In the genomic region with DNA sequence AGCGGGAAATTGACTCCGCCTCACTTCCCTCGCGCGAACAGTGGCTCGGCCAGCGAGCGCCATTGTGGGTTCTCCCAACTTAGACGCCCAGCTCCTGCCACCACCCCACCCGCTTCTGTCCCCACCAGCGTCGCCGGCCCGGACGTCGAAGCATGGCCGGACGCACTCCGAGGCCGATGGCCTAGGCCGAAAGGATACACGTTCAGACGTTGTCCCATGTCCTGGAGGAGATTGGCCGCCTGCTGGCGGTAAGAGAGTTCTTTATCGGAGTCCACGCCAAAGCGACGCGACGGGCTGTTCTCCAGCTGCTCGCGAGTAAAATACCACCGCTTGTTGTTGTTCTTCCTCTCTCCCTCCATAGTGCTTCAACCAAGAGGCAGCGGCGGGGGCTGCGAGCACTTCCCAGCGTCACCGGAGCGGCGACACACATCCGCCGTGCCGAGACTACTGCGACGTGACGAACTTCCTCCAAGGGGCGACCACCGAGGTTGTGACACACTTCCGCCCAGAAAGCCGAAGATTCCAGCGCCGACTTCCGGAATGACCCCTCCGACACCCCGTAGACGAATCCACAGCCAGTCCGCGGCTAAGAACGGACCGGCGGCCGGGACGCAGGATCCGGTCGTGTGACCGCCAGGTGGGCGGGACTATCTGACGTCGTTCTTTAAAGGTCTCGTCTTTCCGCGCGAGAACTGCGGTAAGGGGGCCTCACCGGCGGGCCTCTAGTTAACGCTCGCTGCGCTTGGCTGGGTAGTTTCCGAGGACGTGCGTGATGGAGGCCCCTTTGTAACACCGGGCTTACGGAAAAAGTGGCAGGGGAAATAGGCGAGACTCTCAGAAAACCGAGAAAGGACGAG, we compare ENCODE assay signal across 7 mouse cellular contexts. TPM values are rescaled to one million over a fixed set of nuclear protein-coding genes. Genes with fewer than 3 reads are reported as not detected.
DNase-seq lines count a peak whose midpoint lies in the region; ATAC-seq lines count a peak whose summit lies in the region.

No protein-coding gene starts in this region.

- H3K36me3 ChIP-seq in intestine, embryonic 15.5 days: no peaks in the 10 kb centered on the region
- peaks cover 35% of the 10 kb centered on the region for H3K36me3 ChIP-seq in midbrain, embryonic 10.5 days

- ATAC-seq in intestine, embryonic 15.5 days: peak; percentile 96

- H3K4me2 ChIP-seq in intestine, embryonic 15.5 days (replicated peaks): peak overlapping the region; percentile 68

- H3K4me1 ChIP-seq in intestine, embryonic 15.5 days (replicated peaks): peaks cover 17% of the 10 kb centered on the region
- peaks cover 33% of the 10 kb centered on the region for H3K4me1 ChIP-seq in midbrain, embryonic 10.5 days

- WGBS in intestine, embryonic 15.5 days: under 1% methylated on average over 88 of the region's 88 CpGs
- under 1% methylated on average over 88 of the region's 88 CpGs for WGBS in midbrain, embryonic 10.5 days

- peak overlapping the region; percentile 90 for H3K4me3 ChIP-seq in intestine, embryonic 15.5 days (replicated peaks)
- peak overlapping the region; percentile 89 for H3K4me3 ChIP-seq in midbrain, embryonic 10.5 days

- peak overlapping the region; percentile 97 for H3K9ac ChIP-seq in intestine, embryonic 15.5 days

- H3K27ac ChIP-seq in intestine, embryonic 15.5 days: peak overlapping the region; percentile 96
- peak overlapping the region; percentile 94 for H3K27ac ChIP-seq in midbrain, embryonic 10.5 days (replicated peaks)

- DNase-seq in adrenal gland, adult 2 months: peak; percentile 100
- DNase-seq in embryo, embryonic 11.5 days (ENCODE audit: low read depth, low spot score): peak; percentile 98
- peak; percentile 98 to 99 for DNase-seq in gastrocnemius, postnatal 36 days
- DNase-seq in left cerebral cortex, postnatal 25 days (ENCODE audit: low spot score in 2 of 2): peak; percentile 100
- peak; percentile 100 for DNase-seq in midbrain, embryonic 10.5 days (ENCODE audit: low spot score)
- peak; percentile 98 for DNase-seq in right cerebral cortex, postnatal 4 days

- intact Hi-C loops in gastrocnemius, postnatal 36 days (cut with DNase I): loop anchor here (5.0 kb wide), 2 partner anchors 35 to 55 kb away; partner anchors contain the start of gene Kansl2
- intact Hi-C loops in left cerebral cortex, postnatal 25 days (cut with DNase I): loop anchor here (5.0 kb wide), 1 partner anchor 35 kb away; the partner anchor contains the start of gene Kansl2

- no peaks in the 10 kb centered on the region for H3K9me3 ChIP-seq in intestine, embryonic 15.5 days
- no peaks in the 10 kb centered on the region for H3K9me3 ChIP-seq in midbrain, embryonic 10.5 days (replicated peaks)

- H3K27me3 ChIP-seq in intestine, embryonic 15.5 days (replicated peaks): no peaks in the 10 kb centered on the region
- no peaks in the 10 kb centered on the region for H3K27me3 ChIP-seq in midbrain, embryonic 10.5 days (ENCODE audit: low read depth, poor library complexity, severe bottlenecking)

RNA-seq across cellular contexts. Expression of gene Ccnt1, which starts 3.2 kb away (rescaled TPM):
- total RNA-seq in adrenal gland, adult 2 months (2021): 10 to 100 TPM; 42.2 to 66.4 TPM
- 3.9 and 5.8 TPM in 2 replicates for polyA plus RNA-seq in adrenal gland, adult 2 months (2012; rRNA removed)
- total RNA-seq in gastrocnemius, postnatal 36 days (2021): 10 to 100 TPM; 12.4 to 17.9 TPM
- polyA plus RNA-seq in intestine, embryonic 15.5 days (2015; fragmentation: Nextera tagmentation; extraction: Ambion mirVana): 42.4 and 44.9 TPM in 2 replicates
- total RNA-seq in left cerebral cortex, postnatal 25 days (2021): 10 to 100 TPM; 45.5 to 45.9 TPM
- 59.0 and 61.3 TPM in 2 replicates for polyA plus RNA-seq in midbrain, embryonic 10.5 days (2016; fragmentation: Nextera tagmentation; extraction: Ambion mirVana)

RNA-seq across cellular contexts. Expression of gene 4930415O20Rik, which starts 3.3 kb away (rescaled TPM):
- under 1 TPM; 0.58 to 0.59 TPM for total RNA-seq in adrenal gland, adult 2 months (2021)
- 0.22 TPM in 1 of 2 replicates, not detected in the other for polyA plus RNA-seq in adrenal gland, adult 2 months (2012; rRNA removed)
- under 1 TPM in 1 of 2 experiments, not detected in 1; 0.87 TPM for total RNA-seq in gastrocnemius, postnatal 36 days (2021)
- polyA plus RNA-seq in intestine, embryonic 15.5 days (2015; fragmentation: Nextera tagmentation; extraction: Ambion mirVana): 0.77 TPM in 1 of 2 replicates, not detected in the other
- total RNA-seq in left cerebral cortex, postnatal 25 days (2021): not detected
- 0.43 TPM in 1 of 2 replicates, not detected in the other for polyA plus RNA-seq in midbrain, embryonic 10.5 days (2016; fragmentation: Nextera tagmentation; extraction: Ambion mirVana)

RNA-seq across cellular contexts. Expression of gene Kansl2, which starts 33.4 kb away (rescaled TPM):
- 10 to 100 TPM; 70.7 to 99.0 TPM for total RNA-seq in adrenal gland, adult 2 months (2021)
- polyA plus RNA-seq in adrenal gland, adult 2 months (2012; rRNA removed): 44.6 and 49.5 TPM in 2 replicates
- total RNA-seq in gastrocnemius, postnatal 36 days (2021): 10 to 100 TPM; 62.2 to 64.5 TPM
- 81.4 and 86.7 TPM in 2 replicates for polyA plus RNA-seq in intestine, embryonic 15.5 days (2015; fragmentation: Nextera tagmentation; extraction: Ambion mirVana)
- total RNA-seq in left cerebral cortex, postnatal 25 days (2021): 10 to 100 TPM; 58.1 to 62.6 TPM
- 139 and 150 TPM in 2 replicates for polyA plus RNA-seq in midbrain, embryonic 10.5 days (2016; fragmentation: Nextera tagmentation; extraction: Ambion mirVana)

RNA-seq across cellular contexts. Expression of gene Adcy6, which starts 42.4 kb away (rescaled TPM):
- 10 to 100 TPM; 35.5 to 67.1 TPM for total RNA-seq in adrenal gland, adult 2 months (2021)
- 44.6 and 49.2 TPM in 2 replicates for polyA plus RNA-seq in adrenal gland, adult 2 months (2012; rRNA removed)
- total RNA-seq in gastrocnemius, postnatal 36 days (2021): 10 to 100 TPM; 24.2 to 26.7 TPM
- 21.4 and 23.0 TPM in 2 replicates for polyA plus RNA-seq in intestine, embryonic 15.5 days (2015; fragmentation: Nextera tagmentation; extraction: Ambion mirVana)
- 10 to 100 TPM; 51.7 to 53.7 TPM for total RNA-seq in left cerebral cortex, postnatal 25 days (2021)
- polyA plus RNA-seq in midbrain, embryonic 10.5 days (2016; fragmentation: Nextera tagmentation; extraction: Ambion mirVana): 11.8 and 12.1 TPM in 2 replicates

Comparison
In these comparisons a context has a peak if more than half of its experiments do, and no peak if none do; other contexts are left out.
1. Peak in every context shown above with its lines: DNase-seq, ATAC-seq, H3K4me3 ChIP-seq and H3K27ac ChIP-seq.